Mouse (Mus musculus) forelimb bud, embryonic 11.5 days (tissue): ENCODE measurements around the gene Erc2.

Experiments used
- DNase-seq: peaks from one replicate; pipeline ENCODE4 v3.0.0-alpha.2; 2012; ENCODE audit warnings: low read depth, low spot score

Erc2 gene

GRCm38 (mm10) chr14:28441240-28441967 is 819.2 kb downstream of the Erc2 start:
- peak; percentile 48 for DNase-seq

- no peak for DNase-seq
These were observed 821.2 kb downstream of the Erc2 start for GRCm38 (mm10) chr14:28443254-28443944.

- no peak for DNase-seq
These were observed 823.5 kb downstream of the Erc2 start for GRCm38 (mm10) chr14:28445737-28446136.

GRCm38 (mm10) chr14:28451771-28452170 is 829.5 kb downstream of the Erc2 start:
- no peak for DNase-seq

DNA sequence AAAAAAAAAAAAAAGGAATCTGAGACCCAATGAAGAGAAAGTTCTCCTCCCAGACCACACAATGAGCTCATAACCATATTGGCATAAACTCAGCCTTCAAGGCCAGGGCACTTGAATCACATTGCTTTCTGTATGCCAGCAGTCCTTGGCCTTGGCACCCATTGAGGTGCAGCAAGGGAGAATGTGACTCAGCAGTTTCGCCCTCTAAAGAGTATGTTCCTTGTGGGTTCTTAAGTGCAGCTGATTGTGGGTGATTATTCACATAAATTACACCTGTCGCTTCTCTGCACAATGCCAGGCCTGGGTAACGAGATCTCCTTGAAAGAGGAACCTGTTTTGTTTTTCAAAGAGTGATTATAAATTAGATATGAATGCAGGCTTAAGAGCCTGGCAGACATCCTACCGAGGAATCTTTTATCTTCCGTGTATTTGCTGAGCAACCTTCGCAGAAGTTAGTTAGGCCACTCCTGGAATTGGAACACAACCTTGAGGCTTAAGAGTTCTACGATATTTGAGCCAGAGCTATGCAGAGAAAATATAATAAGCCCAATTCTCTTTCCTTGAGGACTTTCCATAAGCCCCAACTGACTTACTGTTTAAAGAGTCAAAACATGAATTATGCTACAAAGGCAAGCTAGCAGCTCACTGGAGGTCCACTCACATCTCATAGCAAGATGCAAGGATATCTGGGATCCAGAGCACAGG is 834.3 kb downstream of the Erc2 start:
- DNase-seq: no peak

- DNase-seq: no peak
These were observed 835.2 kb downstream of the Erc2 start for GRCm38 (mm10) chr14:28457428-28457827.

DNA sequence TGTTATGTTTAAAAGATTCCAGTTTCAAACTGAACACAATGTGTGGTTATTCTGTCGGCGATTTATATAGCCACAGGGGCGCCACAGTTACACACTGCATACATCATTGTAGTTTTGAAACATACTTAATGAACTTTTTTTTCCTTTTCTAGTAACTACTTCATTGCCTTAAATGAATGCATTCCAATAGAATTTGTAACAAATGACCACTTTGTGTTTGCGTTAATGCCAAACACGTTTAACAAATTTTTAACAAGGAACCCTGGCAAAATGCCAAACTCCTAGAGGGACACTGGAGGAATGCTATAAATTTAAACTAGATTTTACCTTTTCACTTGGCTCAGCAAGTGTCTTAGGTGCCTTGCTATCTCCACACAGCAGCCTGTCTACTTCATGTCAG is 845.7 kb downstream of the Erc2 start:
- DNase-seq: peak; percentile 78

GRCm38 (mm10) chr14:28469696-28470095 is 847.5 kb downstream of the Erc2 start:
- peak; percentile 68 for DNase-seq

- DNase-seq: peak; percentile 77
These were observed 848.0 kb downstream of the Erc2 start for GRCm38 (mm10) chr14:28470212-28470611.

GRCm38 (mm10) chr14:28475012-28475411 is 852.8 kb downstream of the Erc2 start:
- DNase-seq: no peak

GRCm38 (mm10) chr14:28475421-28475820 is 853.2 kb downstream of the Erc2 start:
- no peak for DNase-seq

DNA sequence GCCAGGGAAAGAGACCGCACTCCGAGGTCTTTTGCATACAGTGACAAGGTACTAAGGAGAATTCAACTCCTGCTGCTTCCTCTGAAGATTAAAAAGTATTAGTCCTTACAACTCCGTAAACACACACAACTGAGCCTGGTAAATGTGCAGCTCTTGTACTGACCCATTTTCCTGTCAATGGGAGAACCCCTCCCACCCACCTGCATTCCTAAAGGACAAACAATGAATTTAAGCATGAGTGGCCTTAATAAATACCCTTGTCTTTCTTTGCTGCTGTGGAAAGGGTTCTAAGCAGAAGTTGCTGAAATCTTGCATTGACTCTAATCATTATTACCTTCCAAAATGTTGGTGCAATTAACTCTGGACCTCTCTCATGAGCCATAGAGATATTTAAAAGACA is 854.5 kb downstream of the Erc2 start:
- no peak for DNase-seq

GRCm38 (mm10) chr14:28480866-28481265 is 858.6 kb downstream of the Erc2 start:
- DNase-seq: no peak

DNA sequence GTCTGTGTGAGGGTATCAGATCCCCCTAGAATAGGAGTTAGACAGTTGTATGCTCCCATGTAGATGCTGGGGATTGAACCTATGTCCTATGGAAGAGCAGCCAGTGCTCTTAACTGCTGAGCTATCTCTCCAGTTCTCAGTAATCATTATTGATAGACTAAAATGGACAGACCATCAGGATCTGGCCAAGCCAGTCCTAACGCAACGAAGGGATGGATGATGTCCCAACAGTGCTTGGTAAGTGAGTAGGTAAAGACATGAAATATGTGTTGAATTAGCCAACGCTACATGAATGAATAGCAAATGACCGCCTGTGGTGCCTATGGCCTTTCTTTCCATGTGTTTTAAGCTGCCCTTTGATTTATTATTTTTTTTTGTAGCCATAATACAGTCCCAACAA is 871.6 kb downstream of the Erc2 start:
- DNase-seq: no peak

GRCm38 (mm10) chr14:28494273-28494672 is 872.0 kb downstream of the Erc2 start:
- no peak for DNase-seq

DNA sequence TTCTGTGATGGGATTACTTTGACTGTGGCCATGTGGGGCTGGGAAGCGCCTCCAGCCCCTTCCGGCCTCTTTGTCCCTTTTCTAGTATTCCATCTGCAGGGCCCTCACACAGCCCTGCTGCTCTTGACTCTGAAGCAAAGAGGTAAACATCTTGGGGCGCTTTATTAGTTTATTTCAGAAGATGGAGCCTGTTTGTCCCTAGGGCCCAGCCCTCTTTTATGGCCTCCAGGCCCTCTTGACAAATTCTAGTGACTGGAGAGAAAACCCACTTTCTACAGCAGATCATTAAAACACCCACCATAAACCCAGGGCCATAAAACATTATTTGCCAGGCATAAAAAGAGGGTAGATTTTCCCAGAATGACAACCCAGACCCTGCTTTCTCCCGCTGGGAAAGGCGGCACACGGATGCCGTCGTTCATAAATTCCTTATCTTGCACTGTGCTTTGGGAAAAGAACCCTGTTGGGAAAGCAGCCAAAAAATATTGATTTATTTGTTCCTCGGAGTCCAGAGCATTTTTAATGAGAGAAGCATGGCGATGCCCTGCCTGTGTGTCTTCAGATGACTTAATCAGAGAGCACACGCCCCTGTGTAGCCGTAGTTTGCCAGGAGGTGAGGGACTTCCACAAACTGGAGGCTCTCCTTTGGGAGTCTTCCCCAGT is 879.1 kb downstream of the Erc2 start:
- DNase-seq: peak; percentile 74

DNA sequence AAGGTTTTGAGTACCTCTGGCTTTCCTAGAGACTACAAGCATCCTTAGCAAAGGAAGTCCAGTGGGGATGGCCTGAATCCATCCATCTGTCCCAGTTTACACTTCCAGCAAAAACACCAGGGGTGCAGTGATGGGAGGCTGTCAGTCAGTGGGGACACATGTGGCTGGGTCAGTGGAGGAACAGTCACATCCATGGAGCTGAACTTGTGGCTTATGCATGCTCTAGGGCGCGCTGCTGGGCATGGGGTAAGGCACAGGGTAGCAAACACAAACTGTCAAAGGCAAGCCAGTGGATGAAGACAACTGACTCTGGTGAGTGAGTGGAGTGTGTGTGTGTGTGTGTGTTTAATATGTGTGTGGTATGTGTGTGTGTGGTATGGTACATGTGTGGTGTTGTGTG is 881.0 kb downstream of the Erc2 start:
- no peak for DNase-seq

GRCm38 (mm10) chr14:28504101-28505050 is 882.1 kb downstream of the Erc2 start, which contains the start of gene Wnt5a:
TSS of gene Wnt5a (plus strand) at chr14:28504750.
- peak; percentile 79 for DNase-seq

- peak; percentile 78 for DNase-seq
These were observed 882.9 kb downstream of the Erc2 start for GRCm38 (mm10) chr14:28505051-28505585.

DNA sequence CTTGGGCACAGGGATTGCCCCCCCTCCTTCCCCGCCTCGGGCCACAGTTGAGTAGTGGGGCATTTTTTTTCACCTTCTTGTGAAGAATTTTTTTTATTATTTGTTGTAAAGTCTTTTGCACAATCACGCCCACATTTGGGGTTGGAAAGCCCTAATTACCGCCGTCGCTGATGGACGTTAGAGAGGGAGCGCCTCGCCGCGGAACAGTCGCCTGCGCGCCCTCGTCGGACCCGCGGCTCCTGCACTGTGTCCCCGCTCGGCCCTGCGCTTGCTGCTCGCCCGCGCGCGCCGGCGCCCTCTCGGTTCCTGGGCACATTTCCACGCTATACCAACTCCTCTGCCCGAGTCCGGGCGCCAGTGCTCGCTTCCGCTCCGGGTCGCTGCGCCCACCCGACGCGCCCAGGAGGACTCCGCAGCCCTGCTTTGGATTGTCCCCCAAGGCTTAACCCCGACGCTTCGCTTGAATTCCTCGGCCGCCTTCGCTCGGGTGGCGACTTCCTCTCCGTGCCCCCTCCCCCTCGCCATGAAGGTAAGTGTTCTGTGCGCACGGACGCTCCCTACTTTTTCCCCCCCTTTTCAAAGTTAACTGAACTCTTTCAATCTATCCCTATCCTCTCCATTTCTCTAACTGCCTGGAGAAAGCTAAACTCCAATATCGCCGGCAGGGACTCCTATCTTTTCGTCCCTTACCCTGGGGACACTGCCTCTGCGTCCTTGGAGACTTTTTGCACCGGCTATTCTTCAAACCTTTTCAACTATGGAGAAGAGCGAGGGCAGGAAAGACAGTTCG is 883.6 kb downstream of the Erc2 start:
- no peak for DNase-seq
